Mouse (Mus musculus): Measurements from ENCODE around the gene Arhgap15.

DNA sequence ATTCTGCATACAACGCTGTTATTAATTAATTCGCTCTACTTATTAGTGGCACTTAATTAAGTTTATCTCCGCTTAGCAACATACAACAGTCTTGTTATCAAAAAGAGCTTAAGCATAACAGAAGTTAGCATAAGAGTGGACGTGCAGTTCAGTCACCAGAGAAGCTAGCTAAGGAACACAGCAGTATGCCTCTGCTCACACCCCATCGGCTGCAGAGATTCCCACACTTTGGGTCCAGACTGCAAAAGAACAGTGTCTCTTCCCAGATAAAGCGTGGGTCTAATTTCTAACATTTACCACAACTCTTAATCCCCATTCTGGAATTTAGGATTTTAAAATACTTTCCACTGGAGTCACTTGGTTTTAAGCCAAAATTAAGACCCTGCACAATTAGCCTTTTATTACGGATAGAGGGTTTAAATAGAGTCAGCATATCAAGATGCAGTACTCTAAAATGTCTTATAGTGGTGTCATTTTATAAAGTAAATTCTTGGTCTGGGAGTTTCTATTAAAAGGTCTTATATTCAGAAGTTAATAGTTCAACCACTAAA lies 400.0 kb downstream of the Arhgap15 start:
- TF ChIP-seq CTCF (IDR thresholded peaks at IDR 0.05) (no peak), EP300 (IDR thresholded peaks at IDR 0.05; ENCODE audit: insufficient read depth, low read depth, low read length) (no peak), POLR2A (IDR thresholded peaks at IDR 0.05; ENCODE audit: insufficient read depth, low read depth, low read length) (no peak)

Data from heart, adult 2 months (tissue).